Mouse (Mus musculus) ES-Bruce4 (cell line): ENCODE results near the gene Acat2.

ENCODE experiments used
- CTCF ChIP-seq: IDR thresholded peaks from one replicate; pipeline ENCODE4 v1.8.1; 2011; ENCODE audit warnings: low read depth, low read length
- POLR2A ChIP-seq: IDR thresholded peaks from one replicate; pipeline ENCODE4 v1.8.1; 2011; ENCODE audit warnings: low read length; ENCODE audit not compliant: insufficient read depth

DNA sequence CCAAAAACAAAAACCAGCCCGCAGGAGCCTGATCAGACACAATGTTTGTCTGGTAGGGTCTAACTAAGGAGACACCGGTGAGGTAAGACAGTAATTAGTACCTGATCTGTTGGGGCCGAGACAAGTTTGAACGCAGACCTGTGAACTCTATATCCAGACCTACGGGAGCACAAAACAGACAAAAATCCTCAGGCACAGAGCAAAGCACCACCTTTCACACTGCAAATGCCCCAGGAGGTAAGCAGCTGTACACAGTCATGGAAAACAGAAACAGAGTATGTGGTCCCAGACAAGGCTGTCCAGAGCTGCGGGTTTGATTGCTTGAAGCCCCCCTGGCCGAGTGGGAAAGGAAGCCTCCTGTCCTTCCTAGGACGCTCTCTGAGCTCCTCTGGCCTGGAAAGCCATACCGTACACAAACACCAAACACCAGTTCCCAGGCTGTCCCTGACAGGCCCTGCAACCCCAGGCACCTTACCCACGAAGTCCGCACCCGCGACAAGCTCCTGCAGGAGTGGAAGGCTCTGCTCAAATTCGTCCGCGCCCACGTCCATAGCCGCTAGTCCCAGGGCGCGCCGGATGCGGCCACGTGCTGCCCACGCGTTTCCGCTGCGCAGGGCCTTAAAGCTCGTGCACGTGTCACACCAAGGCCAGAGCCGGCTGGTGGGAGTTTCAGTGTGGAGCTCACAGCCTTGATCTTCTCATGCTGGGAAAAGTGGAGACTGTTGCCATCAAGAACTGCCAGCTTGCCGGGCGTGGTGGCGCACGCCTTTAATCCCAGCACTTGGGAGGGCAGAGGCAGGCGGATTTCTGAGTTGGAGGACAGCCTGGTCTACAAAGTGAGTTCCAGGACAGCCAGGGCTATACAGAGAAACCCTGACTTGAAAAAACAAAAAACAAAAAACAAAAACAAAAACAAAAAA, 50.9 kb downstream of the Acat2 start, which contains the start of gene Pnldc1:
- TF ChIP-seq CTCF (no peak), POLR2A (no peak)
